Mouse (Mus musculus) gastrocnemius, adult 2 months (tissue): Measurements from ENCODE around the gene Emc4. TPM values are rescaled to one million over a fixed set of nuclear protein-coding genes. Genes with fewer than 3 reads are reported as not detected.

Experiments
- DNase-seq: peaks from one replicate; pipeline ENCODE4 v3.0.0; 2022
- H3K27ac ChIP-seq: fragments of 200-600 bp; 2 replicates; pipeline ENCODE4 v1.8.1; 2022; ENCODE audit warnings: mild to moderate bottlenecking
- H3K4me3 ChIP-seq: fragments of 200-600 bp; 2 replicates; pipeline ENCODE4 v1.8.1; 2022; ENCODE audit warnings: mild to moderate bottlenecking, moderate library complexity
- CTCF ChIP-seq: fragments of 200-600 bp; IDR thresholded peaks from 2 replicates; pipeline ENCODE4 v1.8.1; 2022; ENCODE audit warnings: antibody characterized with exemption, mild to moderate bottlenecking, moderate library complexity
- intact Hi-C: fragments of 180-260 bp; cut with DNase I; formaldehyde crosslinking; loops from one replicate; pipeline ENCODE4 v1.15.1; 2025
- total RNA-seq, 2 experiments: library from RNA; stranded (reverse); gene quantifications; 2 replicates each; pipeline ENCODE4 v1.2.3; 2021

The Emc4 gene
- total RNA-seq, 2 experiments from 2014 or later = 68.4 to 75.8 TPM

GRCm38 (mm10) chr2:112373141-112373540, 5.3 kb upstream of the Emc4 start:
- Histone ChIP-seq H3K27ac (peak overlapping the region; percentile 75), H3K4me3 (no peak overlapping the region)
- TF ChIP-seq CTCF = no peak
- peak; percentile 36 for DNase-seq
- intact Hi-C loops = no loop called here

GRCm38 (mm10) chr2:112369941-112370340, 2.1 kb upstream of the Emc4 start:
- Histone ChIP-seq H3K4me3 (no peak overlapping the region), H3K27ac (peak overlapping the region; percentile 49)
- intact Hi-C loops = loop anchor here (5.0 kb wide), 1 partner anchor 103 kb away; the partner anchor contains the start of genes Gm21985 and Slc12a6
- no peak for TF ChIP-seq CTCF
- DNase-seq = peak; percentile 84

GRCm38 (mm10) chr2:112367222-112367621, 605 bp downstream of the Emc4 start:
- peak overlapping the region; percentile 95 for H3K27ac ChIP-seq
- TF ChIP-seq CTCF = no peak
- intact Hi-C loops = loop anchor here (5.0 kb wide), 1 partner anchor 100 kb away; the partner anchor contains the start of genes Gm21985 and Slc12a6

GRCm38 (mm10) chr2:112360781-112361169, 7.1 kb downstream of the Emc4 start:
- Histone ChIP-seq H3K27ac (no peak overlapping the region), H3K4me3 (no peak overlapping the region)
- intact Hi-C loops = no loop called here
- no peak for TF ChIP-seq CTCF
- DNase-seq = no peak

More at GRCm38 (mm10) chr2:112367222-112367621, 605 bp downstream of the Emc4 start:
- peak overlapping the region; percentile 85 for H3K4me3 ChIP-seq
- no peak for DNase-seq

- intact Hi-C loops = no loop called here
- Histone ChIP-seq H3K27ac (no peak overlapping the region), H3K4me3 (no peak overlapping the region)
- TF ChIP-seq CTCF = no peak
- DNase-seq = no peak
Observed at GRCm38 (mm10) chr2:112360012-112360780, 7.6 kb downstream of the Emc4 start.

GRCm38 (mm10) chr2:112359611-112360010, 8.2 kb downstream of the Emc4 start:
- Histone ChIP-seq H3K4me3 (no peak overlapping the region), H3K27ac (no peak overlapping the region)
- DNase-seq = no peak
- TF ChIP-seq CTCF = no peak
- intact Hi-C loops = no loop called here

- DNase-seq = no peak
- H3K27ac ChIP-seq = no peak overlapping the region
- no peak overlapping the region for H3K4me3 ChIP-seq
- no peak for TF ChIP-seq CTCF
- intact Hi-C loops = no loop called here
Observed at GRCm38 (mm10) chr2:112353685-112354455, 14.0 kb downstream of the Emc4 start.

- Histone ChIP-seq H3K27ac (no peak overlapping the region), H3K4me3 (no peak overlapping the region)
- intact Hi-C loops = no loop called here
- DNase-seq = no peak
- TF ChIP-seq CTCF = no peak
Observed at GRCm38 (mm10) chr2:112348246-112348645, 19.6 kb downstream of the Emc4 start.

GRCm38 (mm10) chr2:112341117-112341516, 26.7 kb downstream of the Emc4 start:
- Histone ChIP-seq H3K27ac (no peak overlapping the region), H3K4me3 (no peak overlapping the region)
- intact Hi-C loops = no loop called here
- no peak for DNase-seq
- TF ChIP-seq CTCF = no peak

GRCm38 (mm10) chr2:112339736-112340135, 28.1 kb downstream of the Emc4 start:
- no peak overlapping the region for H3K27ac ChIP-seq
- H3K4me3 ChIP-seq = no peak overlapping the region
- intact Hi-C loops = loop anchor here (10.0 kb wide), 1 partner anchor 75 kb away; the partner anchor contains the start of genes Gm21985, Nop10 and Slc12a6
- no peak for DNase-seq
- peak; percentile 65 for TF ChIP-seq CTCF

- Histone ChIP-seq H3K4me3 (no peak overlapping the region), H3K27ac (no peak overlapping the region)
- intact Hi-C loops = loop anchor here (10.0 kb wide), 1 partner anchor 72 kb away; the partner anchor contains the start of genes Gm21985, Nop10 and Slc12a6
- no peak for DNase-seq
- TF ChIP-seq CTCF = no peak
Observed at GRCm38 (mm10) chr2:112337211-112337610, 30.6 kb downstream of the Emc4 start.

GRCm38 (mm10) chr2:112332051-112332898, 35.6 kb downstream of the Emc4 start:
- H3K27ac ChIP-seq = no peak overlapping the region
- intact Hi-C loops = loop anchor here (10.0 kb wide), 1 partner anchor 67 kb away; the partner anchor contains the start of genes Gm21985, Nop10 and Slc12a6
- DNase-seq = no peak

More at GRCm38 (mm10) chr2:112332051-112332898, 35.6 kb downstream of the Emc4 start:
- no peak overlapping the region for H3K4me3 ChIP-seq
- no peak for TF ChIP-seq CTCF
